Mouse (Mus musculus): Measurements from ENCODE around the gene Slc2a10. TPM values are rescaled to one million over a fixed set of nuclear protein-coding genes. Genes with fewer than 3 reads are reported as not detected.
A peak's percentile ranks its signal among the peaks of the same experiment; 100 is the strongest.

Slc2a10 gene
- 0.26 and 0.27 TPM in 2 replicates for polyA plus RNA-seq (2015; fragmentation: Nextera tagmentation; extraction: Ambion mirVana)

- H3K9ac ChIP-seq (ENCODE audit: low read depth, low read length): peak within 1 kb of the TSS; percentile 28; the same call in 1 of the 2 replicates
- 8% methylated on average over 31 of the region's 32 CpGs for WGBS (ENCODE audit: insufficient replicate concordance)
Measured at GRCm38 (mm10) chr2:165503259-165504203, at the start of gene Slc2a10. Gene Slc2a10, plus strand, starts transcription at chr2:165503787.

GRCm38 (mm10) chr2:165456710-165457109 is 46.9 kb upstream of the Slc2a10 start:
- Histone ChIP-seq H3K27me3 (ENCODE audit: control insufficient read depth, insufficient read depth, low read depth, low read length) (no peaks in the 10 kb centered on the region), H3K9ac (ENCODE audit: low read depth, low read length) (no peak overlapping the region), H3K4me3 (ENCODE audit: low read depth, low read length) (no peak overlapping the region), H3K27ac (ENCODE audit: low read length) (no peak overlapping the region), H3K4me1 (ENCODE audit: control insufficient read depth, low read depth, low read length) (peaks cover 8% of the 10 kb centered on the region), H3K36me3 (ENCODE audit: control insufficient read depth, insufficient read depth) (no peaks in the 10 kb centered on the region), H3K4me2 (ENCODE audit: low read depth, low read length) (no peak overlapping the region), H3K9me3 (replicated peaks; ENCODE audit: control insufficient read depth, low read length) (no peaks in the 10 kb centered on the region)
- no peak for ATAC-seq (ENCODE audit: low read depth)
- 30% methylated on average over 2 of the region's 2 CpGs for WGBS (ENCODE audit: insufficient replicate concordance)

More at GRCm38 (mm10) chr2:165503259-165504203, at the start of gene Slc2a10:
- Histone ChIP-seq H3K4me2 (ENCODE audit: low read depth, low read length) (peak within 1 kb of the TSS; percentile 44), H3K27me3 (ENCODE audit: control insufficient read depth, insufficient read depth, low read depth, low read length) (peaks cover 7% of the 10 kb centered on the region; the same call in 1 of the 2 replicates), H3K9me3 (replicated peaks; ENCODE audit: control insufficient read depth, low read length) (no peaks in the 10 kb centered on the region), H3K4me1 (ENCODE audit: control insufficient read depth, low read depth, low read length) (no peaks in the 10 kb centered on the region), H3K36me3 (ENCODE audit: control insufficient read depth, insufficient read depth) (no peaks in the 10 kb centered on the region), H3K27ac (ENCODE audit: low read length) (no peak within 1 kb of the TSS), H3K4me3 (ENCODE audit: low read depth, low read length) (peak within 1 kb of the TSS; percentile 27; the same call in 1 of the 2 replicates)
- no peak for ATAC-seq (ENCODE audit: low read depth)

GRCm38 (mm10) chr2:165458189-165458588 is 45.4 kb upstream of the Slc2a10 start:
- no peak overlapping the region for H3K27ac ChIP-seq (ENCODE audit: low read length)
- H3K9ac ChIP-seq (ENCODE audit: low read depth, low read length): no peak overlapping the region
- no peaks in the 10 kb centered on the region for H3K36me3 ChIP-seq (ENCODE audit: control insufficient read depth, insufficient read depth)
- peaks cover 3% of the 10 kb centered on the region for H3K4me1 ChIP-seq (ENCODE audit: control insufficient read depth, low read depth, low read length)
- H3K27me3 ChIP-seq (ENCODE audit: control insufficient read depth, insufficient read depth, low read depth, low read length): no peaks in the 10 kb centered on the region
- H3K9me3 ChIP-seq (replicated peaks; ENCODE audit: control insufficient read depth, low read length): no peaks in the 10 kb centered on the region
- no peak overlapping the region for H3K4me3 ChIP-seq (ENCODE audit: low read depth, low read length)
- 51% methylated on average over 5 of the region's 5 CpGs for WGBS (ENCODE audit: insufficient replicate concordance)
- ATAC-seq (ENCODE audit: low read depth): no peak
- no peak overlapping the region for H3K4me2 ChIP-seq (ENCODE audit: low read depth, low read length)

- no peak overlapping the region for H3K4me2 ChIP-seq (ENCODE audit: low read depth, low read length)
- H3K9me3 ChIP-seq (replicated peaks; ENCODE audit: control insufficient read depth, low read length): no peaks in the 10 kb centered on the region
- no peak overlapping the region for H3K4me3 ChIP-seq (ENCODE audit: low read depth, low read length)
- 24% methylated on average over 7 of the region's 7 CpGs for WGBS (ENCODE audit: insufficient replicate concordance)
- no peaks in the 10 kb centered on the region for H3K4me1 ChIP-seq (ENCODE audit: control insufficient read depth, low read depth, low read length)
- H3K9ac ChIP-seq (ENCODE audit: low read depth, low read length): no peak overlapping the region
- no peak for ATAC-seq (ENCODE audit: low read depth)
- H3K27me3 ChIP-seq (ENCODE audit: control insufficient read depth, insufficient read depth, low read depth, low read length): no peaks in the 10 kb centered on the region
- H3K27ac ChIP-seq (ENCODE audit: low read length): no peak overlapping the region
- H3K36me3 ChIP-seq (ENCODE audit: control insufficient read depth, insufficient read depth): no peaks in the 10 kb centered on the region
Measured at GRCm38 (mm10) chr2:165459663-165460062, 43.9 kb upstream of the Slc2a10 start.

- no peak overlapping the region for H3K4me2 ChIP-seq (ENCODE audit: low read depth, low read length)
- H3K9ac ChIP-seq (ENCODE audit: low read depth, low read length): no peak overlapping the region
- WGBS (ENCODE audit: insufficient replicate concordance): 49% methylated on average over 15 of the region's 15 CpGs
- H3K27ac ChIP-seq (ENCODE audit: low read length): peak overlapping the region; percentile 24; the same call in 1 of the 2 replicates
- no peaks in the 10 kb centered on the region; the same call in 1 of the 2 replicates for H3K4me1 ChIP-seq (ENCODE audit: control insufficient read depth, low read depth, low read length)
- no peak overlapping the region for H3K4me3 ChIP-seq (ENCODE audit: low read depth, low read length)
- no peaks in the 10 kb centered on the region for H3K9me3 ChIP-seq (replicated peaks; ENCODE audit: control insufficient read depth, low read length)
- peak; percentile 72 for ATAC-seq (ENCODE audit: low read depth)
- H3K27me3 ChIP-seq (ENCODE audit: control insufficient read depth, insufficient read depth, low read depth, low read length): no peaks in the 10 kb centered on the region
- H3K36me3 ChIP-seq (ENCODE audit: control insufficient read depth, insufficient read depth): no peaks in the 10 kb centered on the region
Measured at GRCm38 (mm10) chr2:165467824-165468452, 35.6 kb upstream of the Slc2a10 start.

GRCm38 (mm10) chr2:165470167-165470566 is 33.4 kb upstream of the Slc2a10 start:
- Histone ChIP-seq H3K27ac (ENCODE audit: low read length) (no peak overlapping the region), H3K27me3 (ENCODE audit: control insufficient read depth, insufficient read depth, low read depth, low read length) (no peaks in the 10 kb centered on the region), H3K4me1 (ENCODE audit: control insufficient read depth, low read depth, low read length) (no peaks in the 10 kb centered on the region; the same call in 1 of the 2 replicates), H3K4me2 (ENCODE audit: low read depth, low read length) (no peak overlapping the region), H3K4me3 (ENCODE audit: low read depth, low read length) (no peak overlapping the region), H3K36me3 (ENCODE audit: control insufficient read depth, insufficient read depth) (no peaks in the 10 kb centered on the region), H3K9me3 (replicated peaks; ENCODE audit: control insufficient read depth, low read length) (no peaks in the 10 kb centered on the region), H3K9ac (ENCODE audit: low read depth, low read length) (no peak overlapping the region)
- 24% methylated on average over 5 of the region's 5 CpGs for WGBS (ENCODE audit: insufficient replicate concordance)
- ATAC-seq (ENCODE audit: low read depth): no peak

GRCm38 (mm10) chr2:165471943-165472342 is 31.6 kb upstream of the Slc2a10 start:
- no peak overlapping the region for H3K9ac ChIP-seq (ENCODE audit: low read depth, low read length)
- WGBS (ENCODE audit: insufficient replicate concordance): 59% methylated on average over 11 of the region's 11 CpGs
- H3K4me2 ChIP-seq (ENCODE audit: low read depth, low read length): peak overlapping the region; percentile 31
- no peaks in the 10 kb centered on the region for H3K36me3 ChIP-seq (ENCODE audit: control insufficient read depth, insufficient read depth)
- H3K4me1 ChIP-seq (ENCODE audit: control insufficient read depth, low read depth, low read length): no peaks in the 10 kb centered on the region; the same call in 1 of the 2 replicates
- no peaks in the 10 kb centered on the region for H3K27me3 ChIP-seq (ENCODE audit: control insufficient read depth, insufficient read depth, low read depth, low read length)
- no peaks in the 10 kb centered on the region for H3K9me3 ChIP-seq (replicated peaks; ENCODE audit: control insufficient read depth, low read length)
- no peak overlapping the region for H3K27ac ChIP-seq (ENCODE audit: low read length)
- peak overlapping the region; percentile 38 for H3K4me3 ChIP-seq (ENCODE audit: low read depth, low read length)
- ATAC-seq (ENCODE audit: low read depth): peak; percentile 44

- no peaks in the 10 kb centered on the region for H3K9me3 ChIP-seq (replicated peaks; ENCODE audit: control insufficient read depth, low read length)
- ATAC-seq (ENCODE audit: low read depth): peak; percentile 35; the same call in 1 of the 2 replicates
- H3K4me3 ChIP-seq (ENCODE audit: low read depth, low read length): peak within 1 kb of the TSS; percentile 38
- no peaks in the 10 kb centered on the region; the same call in 1 of the 2 replicates for H3K4me1 ChIP-seq (ENCODE audit: control insufficient read depth, low read depth, low read length)
- no peaks in the 10 kb centered on the region for H3K27me3 ChIP-seq (ENCODE audit: control insufficient read depth, insufficient read depth, low read depth, low read length)
- WGBS (ENCODE audit: insufficient replicate concordance): 3% methylated on average over 35 of the region's 35 CpGs
- H3K9ac ChIP-seq (ENCODE audit: low read depth, low read length): peak within 1 kb of the TSS; percentile 40; the same call in 1 of the 2 replicates
- H3K27ac ChIP-seq (ENCODE audit: low read length): no peak within 1 kb of the TSS
- peak within 1 kb of the TSS; percentile 31 for H3K4me2 ChIP-seq (ENCODE audit: low read depth, low read length)
- no peaks in the 10 kb centered on the region for H3K36me3 ChIP-seq (ENCODE audit: control insufficient read depth, insufficient read depth)
Measured at GRCm38 (mm10) chr2:165473003-165473402, 30.6 kb upstream of the Slc2a10 start, which contains the start of gene Slc13a3. Gene Slc13a3, minus strand, starts transcription at chr2:165473230.
